Mouse (Mus musculus) CH12.LX (cell line): ENCODE data around the gene Ptpn20.

Experiments
- BHLHE40 ChIP-seq: IDR thresholded peaks from 2 replicates; pipeline ENCODE4 v1.6.1; 2011; ENCODE audit warnings: mild to moderate bottlenecking, low read depth, low read length, improper control_type of control experiment
- CTCF ChIP-seq, 2 experiments: IDR thresholded peaks in 1 of 2; conservative IDR thresholded peaks in 1 of 2; 2 replicates each; pipeline ENCODE4 v1.5.1; 2011 to 2012; ENCODE audit warnings: low read depth in 2 of 2, low read length in 2 of 2, improper control_type of control experiment in 1 of 2, inconsistent platforms in 1 of 2, mild to moderate bottlenecking in 1 of 2, moderate library complexity in 1 of 2
- GABPA ChIP-seq: IDR thresholded peaks from 2 replicates; pipeline ENCODE4 v1.6.1; 2012; ENCODE audit warnings: low read depth, low read length, improper control_type of control experiment, inconsistent platforms; ENCODE audit not compliant: insufficient replicate concordance
- JUN ChIP-seq: IDR thresholded peaks from 2 replicates; pipeline ENCODE4 v1.6.1; 2011; ENCODE audit warnings: low read depth, mild to moderate bottlenecking, low read length, improper control_type of control experiment, moderate library complexity; ENCODE audit not compliant: insufficient read depth

DNA sequence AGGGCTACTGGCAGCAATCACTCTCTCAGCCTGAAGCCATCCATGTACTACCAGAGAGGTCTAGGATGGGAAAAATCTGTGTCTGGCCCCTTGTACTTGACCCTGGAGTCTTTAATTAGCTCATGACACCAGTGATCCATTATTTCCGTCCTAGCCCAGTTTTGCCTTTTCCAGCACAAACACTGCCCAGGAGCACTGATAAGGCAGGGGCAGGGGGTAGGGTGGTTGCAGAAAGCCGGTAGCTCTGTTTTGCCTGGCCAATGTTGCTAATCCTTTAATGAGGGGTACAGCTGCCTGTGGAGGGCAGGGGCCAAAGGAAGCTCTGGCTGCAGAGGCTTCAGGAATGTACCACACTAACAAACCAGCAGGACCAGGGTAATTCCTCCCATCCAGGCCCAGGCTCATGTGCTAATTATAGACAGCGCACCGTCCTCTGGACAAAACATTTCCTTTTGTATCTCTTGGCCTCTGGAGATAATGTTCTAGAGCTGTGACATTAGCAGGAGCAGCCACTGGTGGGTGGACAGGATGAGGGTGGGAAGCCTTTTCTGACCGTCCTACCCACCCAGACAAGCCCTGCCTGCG lies 98.5 kb downstream of the Ptpn20 start:
- no peak for TF ChIP-seq CTCF (conservative IDR thresholded peaks at IDR 0.05 in 1 of 2, IDR thresholded peaks at IDR 0.05 in 1 of 2; ENCODE audit: low read depth in 2 of 2, low read length in 2 of 2)
- no peak for TF ChIP-seq GABPA
- no peak for TF ChIP-seq JUN
- no peak for TF ChIP-seq BHLHE40
